Mouse (Mus musculus): Measurements from ENCODE around the gene Mtmr3.

DNA sequence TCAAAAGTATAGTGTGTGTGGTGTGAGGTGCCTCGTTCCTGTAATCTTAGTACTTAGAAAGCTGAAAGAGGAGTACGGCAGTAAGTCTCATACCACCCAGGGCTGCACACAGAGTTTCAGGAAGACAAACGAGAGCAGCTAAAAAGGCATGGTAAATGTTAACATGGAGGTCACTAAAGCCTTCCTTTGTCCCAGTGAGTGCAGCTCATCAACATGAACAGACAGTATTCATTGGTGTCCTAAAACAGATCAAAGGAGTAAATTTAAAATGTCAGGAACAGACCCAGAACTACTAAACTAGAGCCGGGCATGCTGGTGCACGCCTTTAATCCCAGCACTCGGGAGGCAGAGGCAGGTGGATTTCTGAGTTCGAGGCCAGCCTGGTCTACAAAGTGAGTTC, 75.7 kb downstream of the Mtmr3 start:
- TF ChIP-seq POLR2A (IDR thresholded peaks at IDR 0.05; ENCODE audit: borderline replicate concordance, extremely low read depth, insufficient read depth, insufficient read length, poor library complexity, severe bottlenecking), result no peak
- TF ChIP-seq CTCF (IDR thresholded peaks at IDR 0.05; ENCODE audit: borderline replicate concordance, extremely low read depth, insufficient read depth, insufficient read length), result no peak

All from brain, embryonic 14.5 days (tissue).